Mouse (Mus musculus) limb, embryonic 12.5 days (tissue): ENCODE data around the gene Gm10840. TPM values are rescaled to one million over a fixed set of nuclear protein-coding genes. Genes with fewer than 3 reads are reported as not detected.
"Not testable (repeated sequence)": the region's sequence is repeated elsewhere in the genome, so short reads cannot be mapped to it uniquely, and the experiment has no call there.

Experiments used
- ATAC-seq: fragments of 200-750 bp; cut with Nextera tagmentation; 2 replicates; pipeline ENCODE4 v1.8.0; 2017; ENCODE audit warnings: low read depth, moderate TSS enrichment; ENCODE audit not compliant: insufficient number of reproducible peaks, insufficient read depth, low FRiP score, low TSS enrichment
- H3K27ac ChIP-seq: fragments of 300-500 bp; sonication (generic); 2 replicates; pipeline ENCODE4 v1.5.1; 2016; ENCODE audit warnings: mild to moderate bottlenecking, moderate library complexity
- H3K27me3 ChIP-seq: fragments of 300-500 bp; sonication (generic); 2 replicates; pipeline ENCODE4 v1.6.1; 2016; ENCODE audit warnings: mild to moderate bottlenecking, moderate library complexity
- H3K36me3 ChIP-seq: fragments of 300-500 bp; sonication (generic); 2 replicates; pipeline ENCODE4 v1.6.1; 2016; ENCODE audit warnings: mild to moderate bottlenecking, moderate library complexity
- H3K4me1 ChIP-seq: fragments of 300-500 bp; sonication (generic); replicated peaks from 2 replicates; pipeline ENCODE4 v1.6.1; 2016
- H3K4me2 ChIP-seq: fragments of 300-500 bp; sonication (generic); 2 replicates; pipeline ENCODE4 v1.6.1; 2016; ENCODE audit warnings: mild to moderate bottlenecking, moderate library complexity
- H3K4me3 ChIP-seq: fragments of 300-500 bp; sonication (generic); replicated peaks from 2 replicates; pipeline ENCODE4 v1.5.1; 2016; ENCODE audit warnings: mild to moderate bottlenecking
- H3K9ac ChIP-seq: fragments of 300-500 bp; sonication (generic); replicated peaks from 2 replicates; pipeline ENCODE4 v1.6.1; 2016; ENCODE audit warnings: mild to moderate bottlenecking, moderate library complexity
- H3K9me3 ChIP-seq: fragments of 300-500 bp; sonication (generic); 2 replicates; pipeline ENCODE4 v1.6.1; 2016; ENCODE audit warnings: mild to moderate bottlenecking, moderate library complexity
- WGBS: fragments of 180-500 bp; shearing (Covaris S2); methylation state at CpG from one replicate; pipeline ENCODE4 v1.1.7; 2016; 5-methylcytosine and 5-hydroxymethylcytosine counted together
- polyA plus RNA-seq: library from polyadenylated mRNA; unstranded; fragments of >200 nt; fragmentation: Nextera tagmentation; extraction: Ambion mirVana; gene quantifications from 2 replicates; pipeline ENCODE4 v1.2.1, GENCODE M21; 2016

Gene Gm10840
- not detected in 2 replicates for polyA plus RNA-seq

DNA sequence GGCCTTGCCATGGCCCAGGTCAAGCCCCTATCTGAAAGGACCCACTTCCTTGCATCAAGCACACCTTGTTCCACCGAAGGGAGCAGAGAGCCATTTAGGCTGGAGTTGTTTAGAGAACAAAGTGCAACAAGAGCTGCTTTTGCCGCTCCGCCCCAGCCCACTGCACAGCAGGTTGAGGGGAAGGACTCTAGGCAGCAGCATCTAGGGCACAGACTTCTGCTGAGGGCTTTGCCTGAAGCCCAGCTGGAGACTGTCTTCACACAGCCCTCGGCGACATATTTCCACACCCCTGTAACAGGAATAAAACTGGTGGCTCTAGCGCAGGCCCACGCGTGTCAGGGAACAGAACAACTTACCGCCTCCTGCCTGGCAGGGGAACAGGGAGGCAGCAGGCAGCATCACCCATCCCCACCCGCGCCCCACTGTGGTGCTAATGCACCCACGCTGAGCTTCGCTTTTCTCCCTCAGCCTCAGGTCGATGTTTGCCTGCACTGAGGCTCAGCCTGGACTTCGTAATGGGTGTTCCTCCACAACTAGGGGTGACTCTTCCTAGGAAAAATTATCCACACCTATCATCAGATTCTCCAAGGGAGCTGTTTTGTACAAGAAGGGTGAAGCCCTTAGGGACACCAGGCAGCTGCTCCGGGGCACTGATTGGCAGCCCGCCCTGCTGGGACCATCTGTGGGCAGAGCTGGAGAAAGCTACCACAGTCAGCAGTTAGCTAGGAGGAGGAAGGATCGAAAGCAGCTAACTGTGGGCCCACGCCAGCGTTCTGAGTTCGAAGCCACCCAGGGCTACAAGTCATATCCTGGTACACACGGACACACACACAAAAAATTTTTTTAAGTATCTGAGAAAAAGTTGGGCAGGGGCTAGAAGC, at the start of gene Gm10840, which contains the start of gene Limd2:
TSS of gene Gm10840 (plus strand) at position 10 of the 881 bp plus-strand sequence.
TSS of gene Limd2 (minus strand) at position 20 of the 881 bp plus-strand sequence.
- Histone ChIP-seq H3K4me2 (peak within 1 kb of the TSS; percentile 95), H3K27me3 (no peaks in the 10 kb centered on the region), H3K4me3 (peak within 1 kb of the TSS; percentile 85), H3K9ac (peak within 1 kb of the TSS; percentile 98), H3K9me3 (no peaks in the 10 kb centered on the region), H3K36me3 (peaks cover 67% of the 10 kb centered on the region), H3K27ac (peak within 1 kb of the TSS; percentile 100), H3K4me1 (peaks cover 43% of the 10 kb centered on the region)
- 29% methylated on average over 22 of the region's 22 CpGs for WGBS
- ATAC-seq, result peak; percentile 7; the same call in 1 of the 2 replicates

DNA sequence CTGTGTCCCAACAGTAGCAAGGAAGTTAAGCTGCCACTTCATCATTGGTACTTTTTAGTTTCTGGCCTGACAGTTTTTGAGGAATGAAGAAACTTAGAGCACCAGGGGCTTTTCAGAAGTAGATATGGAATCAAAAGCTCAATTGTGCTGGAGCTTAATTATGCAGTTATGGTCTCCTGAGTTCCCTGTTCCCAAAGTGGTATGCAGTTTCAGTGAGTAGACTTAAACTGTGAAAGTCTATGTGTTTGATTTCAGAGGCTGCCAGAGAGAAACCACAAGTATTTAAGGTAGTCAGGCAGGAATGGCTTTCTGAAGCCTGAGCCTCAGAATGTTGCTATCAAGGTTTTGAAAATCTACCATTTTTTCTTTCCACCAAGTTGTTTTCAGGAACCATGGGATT, 49.0 kb upstream of the Gm10840 start:
- Histone ChIP-seq H3K27ac (peak overlapping the region; percentile 35; the same call in 1 of the 2 replicates), H3K9me3 (no peaks in the 10 kb centered on the region), H3K4me1 (no peaks in the 10 kb centered on the region), H3K36me3 (peaks cover 48% of the 10 kb centered on the region), H3K9ac (no peak overlapping the region), H3K4me3 (no peak overlapping the region), H3K27me3 (no peaks in the 10 kb centered on the region), H3K4me2 (no peak overlapping the region)
- ATAC-seq, result no peak

GRCm38 (mm10) chr11:106122221-106122620, 38.4 kb upstream of the Gm10840 start:
- no peak overlapping the region for H3K4me3 ChIP-seq
- no peaks in the 10 kb centered on the region for H3K4me1 ChIP-seq
- peaks cover 79% of the 10 kb centered on the region for H3K36me3 ChIP-seq
- no peaks in the 10 kb centered on the region for H3K9me3 ChIP-seq
- H3K9ac ChIP-seq, result no peak overlapping the region
- no peaks in the 10 kb centered on the region for H3K27me3 ChIP-seq
- no peak for ATAC-seq
- no peak overlapping the region for H3K4me2 ChIP-seq
- H3K27ac ChIP-seq, result no peak overlapping the region
- WGBS, result 93% methylated on average over 5 of the region's 5 CpGs

- no peak overlapping the region for H3K4me3 ChIP-seq
- no peaks in the 10 kb centered on the region for H3K4me1 ChIP-seq
- no peak overlapping the region for H3K4me2 ChIP-seq
- H3K9me3 ChIP-seq, result no peaks in the 10 kb centered on the region
- 86% methylated on average over 3 of the region's 3 CpGs for WGBS
- no peak overlapping the region for H3K9ac ChIP-seq
- H3K27me3 ChIP-seq, result no peaks in the 10 kb centered on the region
- no peak for ATAC-seq
- H3K27ac ChIP-seq, result no peak overlapping the region
- H3K36me3 ChIP-seq, result peaks cover 74% of the 10 kb centered on the region
These were observed 37.9 kb upstream of the Gm10840 start for GRCm38 (mm10) chr11:106122736-106123135.

DNA sequence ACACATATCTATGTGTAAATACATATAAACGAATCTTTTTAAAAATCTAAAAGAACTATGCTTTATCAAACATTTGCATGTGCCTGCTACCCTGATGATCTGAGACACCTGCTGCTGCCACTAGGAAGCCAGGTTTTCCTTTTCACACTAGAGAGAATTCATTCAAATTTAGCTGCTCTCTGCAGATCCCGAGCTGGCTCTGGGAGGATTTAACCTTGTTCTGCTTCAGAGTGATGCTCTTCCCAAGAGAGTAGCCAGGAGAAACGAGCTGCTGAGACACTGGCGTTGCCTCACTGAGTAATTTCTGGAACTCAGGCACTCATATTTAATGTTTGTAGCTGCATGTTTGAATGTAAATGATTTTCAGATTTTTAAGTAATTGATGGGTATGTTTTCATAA, 35.9 kb upstream of the Gm10840 start:
- Histone ChIP-seq H3K36me3 (peaks cover 70% of the 10 kb centered on the region), H3K4me1 (no peaks in the 10 kb centered on the region), H3K27ac (no peak overlapping the region), H3K4me3 (no peak overlapping the region), H3K9ac (no peak overlapping the region), H3K27me3 (no peaks in the 10 kb centered on the region), H3K9me3 (no peaks in the 10 kb centered on the region), H3K4me2 (no peak overlapping the region)
- WGBS, result 82% methylated on average over 4 of the region's 4 CpGs
- no peak for ATAC-seq

GRCm38 (mm10) chr11:106125827-106126226, 34.8 kb upstream of the Gm10840 start:
- Histone ChIP-seq H3K9ac (no peak overlapping the region), H3K4me3 (no peak overlapping the region), H3K36me3 (peaks cover 75% of the 10 kb centered on the region), H3K27me3 (no peaks in the 10 kb centered on the region), H3K27ac (no peak overlapping the region), H3K4me1 (no peaks in the 10 kb centered on the region), H3K9me3 (no peaks in the 10 kb centered on the region), H3K4me2 (no peak overlapping the region)
- ATAC-seq, result no peak
- 83% methylated on average over 1 of the region's 1 CpGs for WGBS

- not testable (repeated sequence) for H3K4me3 ChIP-seq, H3K4me2 ChIP-seq, H3K4me1 ChIP-seq, ATAC-seq, H3K27ac ChIP-seq, H3K27me3 ChIP-seq, H3K9ac ChIP-seq, H3K9me3 ChIP-seq
- peaks cover 71% of the 10 kb centered on the region for H3K36me3 ChIP-seq
- 95% methylated on average over 6 of the region's 6 CpGs for WGBS
These were observed 33.8 kb upstream of the Gm10840 start for GRCm38 (mm10) chr11:106126727-106127373.

DNA sequence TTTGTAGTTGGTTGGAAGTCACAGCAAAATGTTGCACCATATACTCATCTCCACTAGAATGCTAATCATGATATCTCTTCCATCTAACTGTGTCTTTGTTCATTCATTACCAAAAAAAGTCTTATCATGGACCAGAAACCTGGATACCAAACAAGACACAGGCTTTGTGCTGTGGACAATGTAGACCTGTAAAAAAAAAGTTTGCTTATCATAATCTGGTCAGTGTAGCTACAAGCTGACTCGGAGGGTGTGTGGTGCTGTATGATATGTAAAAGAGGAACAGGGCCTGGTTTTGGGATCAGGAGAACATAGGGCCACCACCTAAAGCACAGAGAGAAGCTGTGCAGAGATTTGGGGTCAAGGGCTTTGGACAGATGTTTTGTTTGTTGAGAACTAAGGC, 31.2 kb upstream of the Gm10840 start:
- no peaks in the 10 kb centered on the region for H3K27me3 ChIP-seq
- no peak overlapping the region for H3K27ac ChIP-seq
- H3K36me3 ChIP-seq, result peaks cover 63% of the 10 kb centered on the region
- H3K4me1 ChIP-seq, result no peaks in the 10 kb centered on the region
- no peak overlapping the region for H3K4me2 ChIP-seq
- no peak overlapping the region for H3K9ac ChIP-seq
- no peak overlapping the region for H3K4me3 ChIP-seq
- 92% methylated on average over 1 of the region's 1 CpGs for WGBS
- no peaks in the 10 kb centered on the region for H3K9me3 ChIP-seq
- ATAC-seq, result no peak

GRCm38 (mm10) chr11:106132516-106132915, 28.1 kb upstream of the Gm10840 start:
- no peaks in the 10 kb centered on the region for H3K9me3 ChIP-seq
- no peak overlapping the region for H3K9ac ChIP-seq
- H3K27me3 ChIP-seq, result no peaks in the 10 kb centered on the region
- H3K4me2 ChIP-seq, result no peak overlapping the region
- WGBS, result 94% methylated on average over 5 of the region's 5 CpGs
- ATAC-seq, result no peak
- no peak overlapping the region for H3K4me3 ChIP-seq
- peaks cover 70% of the 10 kb centered on the region for H3K36me3 ChIP-seq
- no peak overlapping the region for H3K27ac ChIP-seq
- no peaks in the 10 kb centered on the region for H3K4me1 ChIP-seq

- Histone ChIP-seq H3K27me3 (no peaks in the 10 kb centered on the region), H3K36me3 (peaks cover 62% of the 10 kb centered on the region), H3K4me1 (no peaks in the 10 kb centered on the region), H3K27ac (peak overlapping the region; percentile 20; the same call in 1 of the 2 replicates), H3K9ac (no peak overlapping the region), H3K4me3 (no peak overlapping the region), H3K4me2 (no peak overlapping the region), H3K9me3 (no peaks in the 10 kb centered on the region)
- WGBS, result 48% methylated on average over 8 of the region's 8 CpGs
- ATAC-seq, result no peak
These were observed 25.8 kb upstream of the Gm10840 start for GRCm38 (mm10) chr11:106134580-106135528.
